27 mouse cellular contexts compared by ENCODE assay signal in genomic region chr2:120835167-120835566, GRCm38 (mm10).
"Had no signal": no experiment of that assay in that cellular context is flagged by ENCODE, and none has a peak within 500 bp of the region (broad histone marks: within the 10 kb centered on the region; RNA-seq: fewer than 3 reads in every experiment).

No protein-coding gene starts in this region.

- H3K4me3 ChIP-seq: heart, adult 2 months; heart, embryonic 13.5 days; heart, embryonic 15.5 days; hindbrain, embryonic 12.5 days; kidney, embryonic 15.5 days; limb, embryonic 13.5 days; liver, embryonic 13.5 days had no signal

- H3K36me3 ChIP-seq: heart, embryonic 15.5 days; liver, embryonic 13.5 days had no signal

- ATAC-seq: hindbrain, postnatal 0 days; intestine, embryonic 16.5 days had no signal

- H3K9me3 ChIP-seq: heart, embryonic 13.5 days; heart, embryonic 15.5 days; hindbrain, embryonic 12.5 days; kidney, embryonic 15.5 days; limb, embryonic 13.5 days; liver, embryonic 13.5 days had no signal

- H3K4me2 ChIP-seq: heart, embryonic 11.5 days; heart, embryonic 13.5 days; heart, embryonic 15.5 days; hindbrain, embryonic 12.5 days; hindbrain, embryonic 14.5 days; kidney, embryonic 15.5 days; limb, embryonic 13.5 days; liver, embryonic 11.5 days; liver, embryonic 13.5 days had no signal

- H3K4me1 ChIP-seq: hindbrain, embryonic 12.5 days; kidney, embryonic 15.5 days; limb, embryonic 13.5 days; liver, embryonic 13.5 days had no signal

- H3K27me3 ChIP-seq: heart, embryonic 13.5 days; heart, embryonic 15.5 days; hindbrain, embryonic 12.5 days; kidney, embryonic 15.5 days; limb, embryonic 13.5 days; liver, embryonic 13.5 days had no signal

- DNase-seq: gastrocnemius, postnatal 14 days; gastrocnemius, postnatal 36 days; heart, adult 11 months; heart, adult 2 months; heart, postnatal 14 days; heart, postnatal 36 days; kidney, adult 11 months; kidney, adult 2 months; kidney, adult 9 months; kidney, postnatal 14 days; kidney, postnatal 36 days; layer of hippocampus, adult 9-11 months; layer of hippocampus, postnatal 36 days; left cerebral cortex, postnatal 4 days; liver; liver, embryonic 13.5 days had no signal

- H3K27ac ChIP-seq: heart, adult 2 months; heart, embryonic 13.5 days; heart, embryonic 15.5 days; hindbrain, embryonic 12.5 days; hindbrain, embryonic 14.5 days; hindbrain, postnatal 0 days; kidney, embryonic 15.5 days; kidney, postnatal 0 days; limb, embryonic 13.5 days; liver, embryonic 13.5 days had no signal

- H3K9ac ChIP-seq: heart, embryonic 13.5 days; heart, embryonic 15.5 days; hindbrain, embryonic 12.5 days; hindbrain, embryonic 14.5 days; kidney, embryonic 15.5 days; limb, embryonic 13.5 days; liver, embryonic 13.5 days had no signal
